In genomic region chr2:92391703-92392317, GRCm38 (mm10) we compare ENCODE assay signal across 9 mouse cellular contexts. TPM values are rescaled to one million over a fixed set of nuclear protein-coding genes. Genes with fewer than 3 reads are reported as not detected.
DNase-seq lines count a peak whose midpoint lies in the region; ATAC-seq and TF ChIP-seq lines count a peak whose summit lies in the region.
"Had no signal": no experiment of that assay in that cellular context is flagged by ENCODE, and none has a peak within 500 bp of the region (broad histone marks: within the 10 kb centered on the region; RNA-seq: fewer than 3 reads in every experiment).

No protein-coding gene starts in this region.

- TF ChIP-seq EP300 in ES-Bruce4 (IDR thresholded peaks at IDR 0.05; ENCODE audit: insufficient read depth, low read depth, low read length) = no peak

- no peak for ATAC-seq in heart, embryonic 12.5 days (ENCODE audit: insufficient number of reproducible peaks, low FRiP score)
- ATAC-seq in forebrain, embryonic 14.5 days = no peak
- ATAC-seq in liver, embryonic 15.5 days (ENCODE audit: insufficient read depth) = no peak
- no peak for ATAC-seq in activated CD4-positive, CD25-positive, alpha-beta regulatory T cell, adult 4 months
- no peak for ATAC-seq in erythroid progenitor cell, adult 5-6 weeks (replicated peaks; ENCODE audit: low FRiP score, poor library complexity, severe bottlenecking)

- peaks cover 78% of the 10 kb centered on the region for H3K27me3 ChIP-seq in heart, embryonic 12.5 days (replicated peaks)
- no peaks in the 10 kb centered on the region for H3K27me3 ChIP-seq in ES-Bruce4 (ENCODE audit: control insufficient read depth, insufficient read depth, low read length, poor library complexity, severe bottlenecking)
- no peaks in the 10 kb centered on the region for H3K27me3 ChIP-seq in forebrain, embryonic 14.5 days (replicated peaks; ENCODE audit: control insufficient read depth, insufficient read depth, low read length)
- H3K27me3 ChIP-seq in liver, embryonic 15.5 days = peaks cover 85% of the 10 kb centered on the region

- H3K4me1 ChIP-seq in heart, embryonic 12.5 days (replicated peaks) = peaks cover 25% of the 10 kb centered on the region
- no peaks in the 10 kb centered on the region for H3K4me1 ChIP-seq in ES-Bruce4 (ENCODE audit: control insufficient read depth, insufficient read depth, low read length)
- peaks cover 43% of the 10 kb centered on the region for H3K4me1 ChIP-seq in forebrain, embryonic 14.5 days (ENCODE audit: control insufficient read depth, insufficient read depth, low read length)
- peaks cover 24% of the 10 kb centered on the region for H3K4me1 ChIP-seq in liver, embryonic 15.5 days (replicated peaks)

- peak overlapping the region; percentile 53 for H3K4me2 ChIP-seq in heart, embryonic 12.5 days
- H3K4me2 ChIP-seq in forebrain, embryonic 14.5 days (ENCODE audit: low read length) = peak overlapping the region; percentile 57
- peak overlapping the region; percentile 35 for H3K4me2 ChIP-seq in liver, embryonic 15.5 days

- H3K27ac ChIP-seq in heart, embryonic 12.5 days (ENCODE audit: poor library complexity, severe bottlenecking) = no peak overlapping the region
- no peak overlapping the region for H3K27ac ChIP-seq in ES-Bruce4 (ENCODE audit: insufficient read depth, low read length)
- H3K27ac ChIP-seq in forebrain, embryonic 14.5 days (ENCODE audit: low read depth, low read length) = peak overlapping the region; percentile 81
- no peak overlapping the region for H3K27ac ChIP-seq in liver, embryonic 15.5 days (replicated peaks)

- H3K9ac ChIP-seq in heart, embryonic 12.5 days = peak overlapping the region; percentile 35; the same call in 1 of the 2 replicates
- no peak overlapping the region for H3K9ac ChIP-seq in ES-Bruce4 (ENCODE audit: low read depth, poor library complexity, severe bottlenecking)
- peak overlapping the region; percentile 58 for H3K9ac ChIP-seq in forebrain, embryonic 14.5 days (ENCODE audit: low read length)
- H3K9ac ChIP-seq in liver, embryonic 15.5 days = no peak overlapping the region

- no peaks in the 10 kb centered on the region for H3K9me3 ChIP-seq in heart, embryonic 12.5 days (replicated peaks)
- H3K9me3 ChIP-seq in ES-Bruce4 (replicated peaks; ENCODE audit: control insufficient read depth, insufficient read depth, low read length, poor library complexity, severe bottlenecking) = no peaks in the 10 kb centered on the region
- no peaks in the 10 kb centered on the region for H3K9me3 ChIP-seq in forebrain, embryonic 14.5 days (replicated peaks; ENCODE audit: control insufficient read depth, low read length)
- H3K9me3 ChIP-seq in liver, embryonic 15.5 days (replicated peaks) = no peaks in the 10 kb centered on the region

- H3K36me3 ChIP-seq in heart, embryonic 12.5 days = no peaks in the 10 kb centered on the region; the same call in 1 of the 2 replicates
- H3K36me3 ChIP-seq in ES-Bruce4 (ENCODE audit: control insufficient read depth, insufficient read depth, low read length, poor library complexity, severe bottlenecking) = no peaks in the 10 kb centered on the region
- H3K36me3 ChIP-seq in forebrain, embryonic 14.5 days (ENCODE audit: control insufficient read depth, insufficient read depth, low read length) = peaks cover 9% of the 10 kb centered on the region
- H3K36me3 ChIP-seq in liver, embryonic 15.5 days (replicated peaks) = no peaks in the 10 kb centered on the region

- TF ChIP-seq POLR2A in ES-Bruce4 (IDR thresholded peaks at IDR 0.05; ENCODE audit: insufficient read depth, low read length) = no peak

- no peak for TF ChIP-seq CTCF in ES-Bruce4 (IDR thresholded peaks at IDR 0.05; ENCODE audit: low read depth, low read length)

- peak overlapping the region; percentile 27 for H3K4me3 ChIP-seq in heart, embryonic 12.5 days
- H3K4me3 ChIP-seq in ES-Bruce4 (ENCODE audit: low read depth, low read length) = 0 out of 2 replicates have a peak overlapping the region, but pooled peaks have one; percentile 0
- H3K4me3 ChIP-seq in forebrain, embryonic 14.5 days (ENCODE audit: low read depth, low read length) = peak overlapping the region; percentile 23
- H3K4me3 ChIP-seq in liver, embryonic 15.5 days (replicated peaks) = 0 out of 2 replicates have a peak overlapping the region, but pooled peaks have one; percentile 15

- WGBS in heart, embryonic 12.5 days = 33% methylated on average over 11 of the region's 11 CpGs
- WGBS in forebrain, embryonic 14.5 days = 15% methylated on average over 11 of the region's 11 CpGs
- WGBS in liver, embryonic 15.5 days (ENCODE audit: insufficient replicate concordance) = 31% methylated on average over 11 of the region's 11 CpGs

- DNase-seq in heart, postnatal 4 days = no peak
- DNase-seq in forebrain, embryonic 14.5 days (ENCODE audit: low spot score) = no peak
- no peak for DNase-seq in right cerebral cortex, postnatal 36 days (ENCODE audit: low spot score in 2 of 2)

RNA-seq across cellular contexts. Expression of gene Mapk8ip1, which starts 9.3 kb away (rescaled TPM):
- 6.8 and 7.9 TPM in 2 replicates for polyA plus RNA-seq in heart, embryonic 12.5 days (2016; fragmentation: Nextera tagmentation; extraction: Ambion mirVana)
- total RNA-seq in heart, postnatal 4 days (2021) = 1 to 10 TPM; 7.9 to 8.1 TPM
- 13.6 and 16.0 TPM in 2 replicates for polyA plus RNA-seq in ES-Bruce4 (2011; ENCODE audit: insufficient read depth, insufficient read length, low read depth, missing spikeins)
- polyA plus RNA-seq in forebrain, embryonic 14.5 days (2014; fragmentation: Nextera tagmentation; extraction: Ambion mirVana) = 49.3 and 54.5 TPM in 2 replicates
- 1.8 and 1.9 TPM in 2 replicates for polyA plus RNA-seq in liver, embryonic 15.5 days (2015; fragmentation: Nextera tagmentation; extraction: Ambion mirVana)
- under 1 TPM; 0.36 to 0.45 TPM for polyA plus RNA-seq in activated CD4-positive, CD25-positive, alpha-beta regulatory T cell, adult 4 months (2017; shearing (Covaris generic))
- not detected in 2 replicates for total RNA-seq in erythroid progenitor cell, adult 5-6 weeks (2015; ENCODE audit: low replicate concordance)
- 0.13 TPM in 1 of 2 replicates, not detected in the other for total RNA-seq in erythroid progenitor cell, adult 5-6 weeks (2017; ENCODE audit: low replicate concordance)

RNA-seq across cellular contexts. Expression of gene 1700029I15Rik, which starts 9.5 kb away (rescaled TPM):
- polyA plus RNA-seq in heart, embryonic 12.5 days (2016; fragmentation: Nextera tagmentation; extraction: Ambion mirVana) = 1.2 and 1.7 TPM in 2 replicates
- 1 to 10 TPM; 1.2 to 1.7 TPM for total RNA-seq in heart, postnatal 4 days (2021)
- 1.2 TPM in 1 of 2 replicates, not detected in the other for polyA plus RNA-seq in ES-Bruce4 (2011; ENCODE audit: insufficient read depth, insufficient read length, low read depth, missing spikeins)
- polyA plus RNA-seq in forebrain, embryonic 14.5 days (2014; fragmentation: Nextera tagmentation; extraction: Ambion mirVana) = 3.2 and 3.7 TPM in 2 replicates
- polyA plus RNA-seq in liver, embryonic 15.5 days (2015; fragmentation: Nextera tagmentation; extraction: Ambion mirVana) = 1.4 and 1.5 TPM in 2 replicates
- polyA plus RNA-seq in activated CD4-positive, CD25-positive, alpha-beta regulatory T cell, adult 4 months (2017; shearing (Covaris generic)) = 1 to 10 TPM; 1.1 to 1.2 TPM
- total RNA-seq in erythroid progenitor cell, adult 5-6 weeks (2015; ENCODE audit: low replicate concordance) = 1.3 TPM in 1 of 2 replicates, not detected in the other
- total RNA-seq in erythroid progenitor cell, adult 5-6 weeks (2017; ENCODE audit: low replicate concordance) = not detected in 2 replicates

RNA-seq across cellular contexts. Expression of gene Large2, which starts 17.1 kb away (rescaled TPM):
- 1.2 and 1.8 TPM in 2 replicates for polyA plus RNA-seq in heart, embryonic 12.5 days (2016; fragmentation: Nextera tagmentation; extraction: Ambion mirVana)
- total RNA-seq in heart, postnatal 4 days (2021) = under 1 TPM; 0.29 to 0.70 TPM
- 27.9 and 31.4 TPM in 2 replicates for polyA plus RNA-seq in ES-Bruce4 (2011; ENCODE audit: insufficient read depth, insufficient read length, low read depth, missing spikeins)
- polyA plus RNA-seq in forebrain, embryonic 14.5 days (2014; fragmentation: Nextera tagmentation; extraction: Ambion mirVana) = 0.99 and 1.5 TPM in 2 replicates
- polyA plus RNA-seq in liver, embryonic 15.5 days (2015; fragmentation: Nextera tagmentation; extraction: Ambion mirVana) = 2.4 and 3.5 TPM in 2 replicates
- not detected for polyA plus RNA-seq in activated CD4-positive, CD25-positive, alpha-beta regulatory T cell, adult 4 months (2017; shearing (Covaris generic))
- not detected in 2 replicates for total RNA-seq in erythroid progenitor cell, adult 5-6 weeks (2015; ENCODE audit: low replicate concordance)
- not detected in 2 replicates for total RNA-seq in erythroid progenitor cell, adult 5-6 weeks (2017; ENCODE audit: low replicate concordance)
- total RNA-seq: MEL had no signal

RNA-seq across cellular contexts. Expression of gene Pex16, which starts 17.3 kb away (rescaled TPM):
- 14.1 and 16.0 TPM in 2 replicates for polyA plus RNA-seq in heart, embryonic 12.5 days (2016; fragmentation: Nextera tagmentation; extraction: Ambion mirVana)
- 10 to 100 TPM; 20.8 to 22.2 TPM for total RNA-seq in heart, postnatal 4 days (2021)
- polyA plus RNA-seq in ES-Bruce4 (2011; ENCODE audit: insufficient read depth, insufficient read length, low read depth, missing spikeins) = 7.3 and 7.9 TPM in 2 replicates
- polyA plus RNA-seq in forebrain, embryonic 14.5 days (2014; fragmentation: Nextera tagmentation; extraction: Ambion mirVana) = 37.1 and 37.9 TPM in 2 replicates
- polyA plus RNA-seq in liver, embryonic 15.5 days (2015; fragmentation: Nextera tagmentation; extraction: Ambion mirVana) = 22.4 and 26.2 TPM in 2 replicates
- 10 to 100 TPM; 40.0 to 59.3 TPM for polyA plus RNA-seq in activated CD4-positive, CD25-positive, alpha-beta regulatory T cell, adult 4 months (2017; shearing (Covaris generic))
- 13.3 TPM in 1 of 2 replicates, not detected in the other for total RNA-seq in erythroid progenitor cell, adult 5-6 weeks (2015; ENCODE audit: low replicate concordance)
- total RNA-seq in erythroid progenitor cell, adult 5-6 weeks (2017; ENCODE audit: low replicate concordance) = 3.3 and 4.2 TPM in 2 replicates

RNA-seq across cellular contexts. Expression of gene Cry2, which starts 42.0 kb away (rescaled TPM):
- 28.0 and 30.1 TPM in 2 replicates for polyA plus RNA-seq in heart, embryonic 12.5 days (2016; fragmentation: Nextera tagmentation; extraction: Ambion mirVana)
- 10 to 100 TPM; 28.5 TPM for total RNA-seq in heart, postnatal 4 days (2021)
- polyA plus RNA-seq in ES-Bruce4 (2011; ENCODE audit: insufficient read depth, insufficient read length, low read depth, missing spikeins) = 9.9 and 11.8 TPM in 2 replicates
- polyA plus RNA-seq in forebrain, embryonic 14.5 days (2014; fragmentation: Nextera tagmentation; extraction: Ambion mirVana) = 16.1 and 24.6 TPM in 2 replicates
- polyA plus RNA-seq in liver, embryonic 15.5 days (2015; fragmentation: Nextera tagmentation; extraction: Ambion mirVana) = 11.2 and 14.6 TPM in 2 replicates
- polyA plus RNA-seq in activated CD4-positive, CD25-positive, alpha-beta regulatory T cell, adult 4 months (2017; shearing (Covaris generic)) = 1 to 10 TPM; 4.2 to 6.3 TPM
- total RNA-seq in erythroid progenitor cell, adult 5-6 weeks (2015; ENCODE audit: low replicate concordance) = 1.8 and 5.0 TPM in 2 replicates
- total RNA-seq in erythroid progenitor cell, adult 5-6 weeks (2017; ENCODE audit: low replicate concordance) = 1.9 and 2.7 TPM in 2 replicates

Comparison
In these comparisons a context has a peak if more than half of its experiments do, and no peak if none do; other contexts are left out.
1. H3K9ac ChIP-seq: peak in heart, embryonic 12.5 days (single experiment) and forebrain, embryonic 14.5 days (single experiment); none in ES-Bruce4 (single experiment) and liver, embryonic 15.5 days (single experiment).
2. Peak in every context shown above with its lines, with median percentiles within 50 percentile points of each other: H3K4me2 ChIP-seq and H3K4me3 ChIP-seq.